Mouse (Mus musculus) myocyte (in vitro differentiated cells): ENCODE measurements around the gene Ndufs4. TPM values are rescaled to one million over a fixed set of nuclear protein-coding genes. Genes with fewer than 3 reads are reported as not detected.
A peak's percentile ranks its signal among the peaks of the same experiment; 100 is the strongest.

ENCODE experiments used
- H3K27me3 ChIP-seq: one replicate; pipeline ENCODE4 v1.6.1; 2011; ENCODE audit not compliant: control insufficient read depth, insufficient read depth, insufficient read length
- H3K36me3 ChIP-seq: one replicate; pipeline ENCODE4 v1.6.1; 2011; ENCODE audit not compliant: control insufficient read depth, insufficient read depth
- H3K4me2 ChIP-seq: one replicate; pipeline ENCODE4 v1.6.1; 2011; ENCODE audit warnings: low read depth, control low read depth
- H3K4me3 ChIP-seq: one replicate; pipeline ENCODE4 v1.5.1; 2011; ENCODE audit warnings: mild to moderate bottlenecking, control low read depth, moderate library complexity
- H3K79me2 ChIP-seq: one replicate; pipeline ENCODE4 v1.6.1; 2011; ENCODE audit not compliant: control insufficient read depth, insufficient read depth
- H3ac ChIP-seq: one replicate; pipeline ENCODE4 v1.6.1; 2011; ENCODE audit not compliant: control insufficient read depth, insufficient read length
- CEBPB ChIP-seq: IDR thresholded peaks from 2 replicates; pipeline ENCODE4 v1.6.1; 2011; ENCODE audit warnings: mild to moderate bottlenecking, moderate library complexity; ENCODE audit not compliant: poor library complexity, insufficient read depth, severe bottlenecking
- E2F4 ChIP-seq: IDR thresholded peaks from one replicate; pipeline ENCODE4 v1.6.1; 2011; ENCODE audit warnings: mild to moderate bottlenecking, control low read depth, moderate library complexity; ENCODE audit not compliant: insufficient read depth
- MAX ChIP-seq: IDR thresholded peaks from one replicate; pipeline ENCODE4 v1.6.1; 2011; ENCODE audit warnings: low read depth, mild to moderate bottlenecking, control low read depth
- MYOD1 ChIP-seq, 3 experiments: IDR thresholded peaks; one replicate each; pipeline ENCODE4 v1.6.1; 2011; ENCODE audit warnings: control low read depth in 2 of 3, low read depth in 2 of 3, mild to moderate bottlenecking in 2 of 3, moderate library complexity in 1 of 3; ENCODE audit not compliant: insufficient read length in 2 of 3, control insufficient read depth in 1 of 3
- MYOG ChIP-seq, 3 experiments: IDR thresholded peaks; one replicate each; pipeline ENCODE4 v1.6.1; 2011; ENCODE audit warnings: control low read depth in 2 of 3, low read depth in 2 of 3, mild to moderate bottlenecking in 2 of 3; ENCODE audit not compliant: insufficient read length in 2 of 3, control insufficient read depth in 1 of 3, insufficient read depth in 1 of 3
- POLR2A ChIP-seq: IDR thresholded peaks from one replicate; pipeline ENCODE4 v1.6.1; 2011; ENCODE audit warnings: low read depth, mild to moderate bottlenecking, control low read depth, moderate library complexity; ENCODE audit not compliant: insufficient read length
- POLR2AphosphoS2 ChIP-seq: IDR thresholded peaks from one replicate; pipeline ENCODE4 v1.6.1; 2011; ENCODE audit warnings: low read depth, control low read depth; ENCODE audit not compliant: insufficient read length
- REST ChIP-seq: IDR thresholded peaks from one replicate; pipeline ENCODE4 v1.6.1; 2011; ENCODE audit warnings: mild to moderate bottlenecking, control low read depth, moderate library complexity; ENCODE audit not compliant: insufficient read depth, insufficient read length
- SRF ChIP-seq: IDR thresholded peaks from one replicate; pipeline ENCODE4 v1.6.1; 2011; ENCODE audit warnings: low read depth; ENCODE audit not compliant: control insufficient read depth, insufficient read length
- TCF12 ChIP-seq: IDR thresholded peaks from one replicate; pipeline ENCODE4 v1.6.1; 2011; ENCODE audit warnings: mild to moderate bottlenecking, control low read depth; ENCODE audit not compliant: poor library complexity, insufficient read depth, severe bottlenecking
- TCF3 ChIP-seq: IDR thresholded peaks from one replicate; pipeline ENCODE4 v1.6.1; 2011; ENCODE audit warnings: low read depth, control low read depth; ENCODE audit not compliant: insufficient read length
- USF1 ChIP-seq: IDR thresholded peaks from one replicate; pipeline ENCODE4 v1.6.1; 2011; ENCODE audit warnings: low read depth, mild to moderate bottlenecking, control low read depth, moderate library complexity
- polyA plus RNA-seq: library from polyadenylated mRNA; unstranded; fragments of >200 nt; fragmentation: generic; extraction: Trizol; gene quantifications from one replicate; pipeline ENCODE4 v1.2.1, GENCODE M21; 2012; ENCODE audit warnings: missing spikeins

Ndufs4 gene
- 168 TPM for polyA plus RNA-seq

DNA sequence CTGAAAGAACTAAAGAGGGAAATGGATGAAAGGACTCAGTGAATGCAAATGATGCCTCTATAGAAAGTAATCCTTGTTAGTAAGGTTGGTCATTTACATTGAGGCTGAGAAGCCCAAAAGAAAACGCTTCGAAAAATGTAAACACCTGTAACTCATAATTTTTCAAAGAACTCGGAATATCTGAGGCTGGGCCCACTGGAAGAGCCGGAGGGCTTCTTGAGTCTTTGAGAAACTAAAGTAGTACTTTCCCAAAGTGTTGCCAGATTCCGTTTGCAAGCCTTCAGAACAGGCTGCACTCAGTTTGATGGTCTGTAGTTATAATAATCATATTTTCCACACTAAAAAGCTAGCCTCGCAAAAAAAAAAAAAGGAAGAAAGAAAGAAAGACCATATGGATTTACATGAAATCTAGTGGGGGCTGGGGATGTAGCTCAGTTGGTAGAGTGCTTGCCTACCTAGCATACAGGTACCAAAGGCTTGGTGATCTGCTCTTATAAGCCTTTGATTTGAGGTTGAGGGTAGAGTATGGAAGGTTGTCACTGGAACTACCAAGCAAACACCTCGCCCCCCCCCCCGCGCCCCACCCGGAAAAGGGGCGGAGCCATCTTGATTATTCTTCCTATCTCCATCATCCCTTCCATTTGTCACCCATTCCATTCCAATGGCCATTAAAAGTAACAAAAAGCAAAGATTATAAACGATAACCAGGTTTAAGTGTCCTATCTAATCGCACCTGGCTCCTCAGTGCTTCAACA, at the start of gene Ndufs4:
TSS of gene Ndufs4 (minus strand) at position 48 of the 755 bp plus-strand sequence.
- no peak for TF ChIP-seq MYOD1 (IDR thresholded peaks at IDR 0.05; ENCODE audit: control insufficient read depth in 1 of 3, insufficient read length in 2 of 3, low read depth in 2 of 3)
- no peak for TF ChIP-seq TCF3
- no peak for TF ChIP-seq SRF
- no peak for TF ChIP-seq CEBPB
- no peak for TF ChIP-seq USF1
- no peak for TF ChIP-seq MAX
- TF ChIP-seq POLR2A, result no peak
- no peak for TF ChIP-seq REST
- no peak for TF ChIP-seq POLR2AphosphoS2
- TF ChIP-seq E2F4, result no peak
- TF ChIP-seq MYOG (IDR thresholded peaks at IDR 0.05; ENCODE audit: control insufficient read depth in 1 of 3, insufficient read depth in 1 of 3, insufficient read length in 2 of 3, low read depth in 2 of 3), result no peak
- TF ChIP-seq TCF12, result no peak

DNA sequence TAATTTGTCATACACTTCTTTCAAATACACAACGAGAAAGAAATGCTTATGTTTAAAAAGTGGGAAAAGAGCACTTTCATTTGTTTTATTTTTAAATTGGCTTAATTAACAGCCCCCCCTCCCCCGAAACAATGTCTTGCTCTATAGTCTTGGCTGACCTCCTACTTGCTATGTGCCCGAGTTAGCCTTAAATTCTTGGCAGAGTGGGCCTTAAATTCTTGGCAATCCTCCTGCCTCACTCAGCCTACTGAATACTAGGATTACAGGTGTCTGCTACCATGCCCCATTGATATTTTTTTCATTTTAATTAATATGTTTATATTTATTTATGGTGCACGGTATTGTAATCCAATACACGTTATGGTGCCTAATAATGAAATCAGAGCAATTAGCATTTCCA, 44.4 kb upstream of the Ndufs4 start:
- H3K36me3 ChIP-seq, result no peaks in the 10 kb centered on the region
- no peak overlapping the region for H3K4me3 ChIP-seq
- H3K79me2 ChIP-seq, result no peaks in the 10 kb centered on the region
- H3K4me2 ChIP-seq, result no peak overlapping the region
- no peaks in the 10 kb centered on the region for H3K27me3 ChIP-seq
- no peak for TF ChIP-seq E2F4
- no peak overlapping the region for H3ac ChIP-seq

More for the DNA sequence above, at the start of gene Ndufs4:
- Histone ChIP-seq H3K4me2 (peak within 1 kb of the TSS; percentile 79), H3K36me3 (no peaks in the 10 kb centered on the region), H3K27me3 (no peaks in the 10 kb centered on the region), H3ac (peak within 1 kb of the TSS; percentile 48), H3K4me3 (peak within 1 kb of the TSS; percentile 86), H3K79me2 (peaks cover 35% of the 10 kb centered on the region)

DNA sequence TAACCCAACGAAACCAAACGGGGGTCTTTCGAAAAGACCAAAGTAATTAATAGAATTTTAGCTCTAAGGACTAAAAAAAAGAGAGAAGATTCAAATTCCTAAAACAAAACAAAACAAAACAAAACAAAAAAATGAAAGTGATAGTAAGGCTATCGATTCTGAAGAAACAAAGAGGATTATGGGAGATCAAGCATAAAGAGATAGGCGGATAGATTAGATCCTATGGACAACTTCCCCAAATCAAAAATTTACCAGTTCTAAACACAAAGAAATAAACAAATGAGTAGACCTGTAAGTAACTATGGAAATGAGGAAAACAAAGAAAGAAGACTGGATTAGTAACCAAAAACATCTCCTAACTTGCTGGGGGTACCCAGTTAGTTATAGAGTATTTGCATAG, 37.2 kb upstream of the Ndufs4 start:
- H3K4me3 ChIP-seq, result no peak overlapping the region
- H3K27me3 ChIP-seq, result no peaks in the 10 kb centered on the region
- H3K4me2 ChIP-seq, result no peak overlapping the region
- H3ac ChIP-seq, result no peak overlapping the region
- no peak for TF ChIP-seq MYOG (IDR thresholded peaks at IDR 0.05; ENCODE audit: control insufficient read depth in 1 of 3, insufficient read depth in 1 of 3, insufficient read length in 2 of 3, low read depth in 2 of 3)
- TF ChIP-seq E2F4, result no peak
- no peak for TF ChIP-seq TCF3
- no peak for TF ChIP-seq USF1
- no peak for TF ChIP-seq MAX
- no peak for TF ChIP-seq CEBPB
- no peak for TF ChIP-seq MYOD1 (IDR thresholded peaks at IDR 0.05; ENCODE audit: control insufficient read depth in 1 of 3, insufficient read length in 2 of 3, low read depth in 2 of 3)
- TF ChIP-seq TCF12, result no peak
- TF ChIP-seq POLR2AphosphoS2, result no peak
- no peaks in the 10 kb centered on the region for H3K36me3 ChIP-seq
- H3K79me2 ChIP-seq, result no peaks in the 10 kb centered on the region

DNA sequence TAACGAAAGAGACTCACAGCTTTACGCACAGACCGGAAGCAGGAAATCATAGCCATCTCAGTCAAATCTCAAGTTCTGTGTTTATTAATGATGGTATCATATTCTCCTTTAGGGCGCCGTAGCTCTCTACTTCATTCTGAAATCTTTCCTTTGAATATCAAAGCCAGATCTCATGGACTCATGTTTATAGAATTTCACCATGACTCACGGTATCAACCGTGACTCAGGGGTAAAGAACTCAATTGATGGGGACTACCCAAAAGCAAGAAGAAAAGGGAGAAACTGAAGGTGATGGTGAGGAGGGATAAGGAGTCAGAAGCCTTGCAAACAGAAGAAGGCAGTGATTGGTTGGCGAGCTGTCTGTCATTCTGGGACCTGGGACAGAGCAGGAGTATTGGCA, 32.2 kb upstream of the Ndufs4 start:
- TF ChIP-seq REST, result no peak
- no peak for TF ChIP-seq E2F4
- TF ChIP-seq CEBPB, result no peak
- no peak for TF ChIP-seq SRF
- TF ChIP-seq POLR2A, result no peak
- TF ChIP-seq MYOG (IDR thresholded peaks at IDR 0.05; ENCODE audit: control insufficient read depth in 1 of 3, insufficient read depth in 1 of 3, insufficient read length in 2 of 3, low read depth in 2 of 3), result no peak
- TF ChIP-seq POLR2AphosphoS2, result no peak
- TF ChIP-seq USF1, result no peak
- no peak for TF ChIP-seq TCF12
- TF ChIP-seq MYOD1 (IDR thresholded peaks at IDR 0.05; ENCODE audit: control insufficient read depth in 1 of 3, insufficient read length in 2 of 3, low read depth in 2 of 3), result no peak
- TF ChIP-seq TCF3, result no peak
- no peak for TF ChIP-seq MAX
- Histone ChIP-seq H3K79me2 (no peaks in the 10 kb centered on the region), H3ac (no peak overlapping the region), H3K4me2 (peak overlapping the region; percentile 68), H3K27me3 (no peaks in the 10 kb centered on the region), H3K36me3 (no peaks in the 10 kb centered on the region), H3K4me3 (no peak overlapping the region)

DNA sequence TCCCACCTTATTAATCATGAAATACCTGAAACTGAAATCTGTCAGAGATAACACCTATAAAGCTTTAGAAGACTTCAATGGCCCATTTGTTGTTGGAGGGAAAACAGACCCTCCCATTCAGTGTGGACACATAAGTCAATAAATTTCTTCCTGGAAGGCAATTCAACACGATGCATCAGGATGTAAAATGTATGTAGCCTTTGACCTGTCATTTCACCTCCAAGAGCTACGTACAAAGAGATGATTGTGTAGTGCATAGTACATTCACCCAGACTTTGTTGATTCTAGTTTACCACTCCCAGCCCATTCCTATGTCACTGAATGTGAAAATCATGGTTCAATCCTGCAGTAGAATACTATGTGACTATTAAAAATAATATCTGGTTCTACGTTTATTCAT, 31.3 kb upstream of the Ndufs4 start:
- Histone ChIP-seq H3K79me2 (no peaks in the 10 kb centered on the region), H3K27me3 (no peaks in the 10 kb centered on the region), H3K36me3 (no peaks in the 10 kb centered on the region), H3ac (no peak overlapping the region), H3K4me2 (no peak overlapping the region), H3K4me3 (no peak overlapping the region)
- TF ChIP-seq TCF12 (no peak), USF1 (no peak), REST (no peak), SRF (no peak), MYOG (IDR thresholded peaks at IDR 0.05; ENCODE audit: control insufficient read depth in 1 of 3, insufficient read depth in 1 of 3, insufficient read length in 2 of 3, low read depth in 2 of 3) (no peak), CEBPB (no peak), POLR2AphosphoS2 (no peak), TCF3 (no peak), E2F4 (no peak), MYOD1 (IDR thresholded peaks at IDR 0.05; ENCODE audit: control insufficient read depth in 1 of 3, insufficient read length in 2 of 3, low read depth in 2 of 3) (no peak), POLR2A (no peak), MAX (no peak)
